Mouse (Mus musculus): ENCODE results near the gene S100a6. TPM values are rescaled to one million over a fixed set of nuclear protein-coding genes. Genes with fewer than 3 reads are reported as not detected.

S100a6 gene
- polyA plus RNA-seq, 1 experiment from 2014 or later, result 37.8 TPM

GRCm38 (mm10) chr3:90587361-90588101 lies 25.2 kb upstream of the S100a6 start:
- no peak overlapping the region for H3K27ac ChIP-seq
- 88% methylated on average over 14 of the region's 14 CpGs for WGBS
- H3K4me1 ChIP-seq, result no peaks in the 10 kb centered on the region
- no peak for ATAC-seq (ENCODE audit: insufficient number of reproducible peaks, insufficient read depth, low FRiP score, low TSS enrichment)
- no peak overlapping the region for H3K4me3 ChIP-seq
- H3K9ac ChIP-seq, result no peak overlapping the region
- H3K9me3 ChIP-seq, result no peaks in the 10 kb centered on the region
- H3K36me3 ChIP-seq, result no peaks in the 10 kb centered on the region
- no peak overlapping the region for H3K4me2 ChIP-seq (replicated peaks)
- no peaks in the 10 kb centered on the region for H3K27me3 ChIP-seq

GRCm38 (mm10) chr3:90589390-90589789 lies 23.3 kb upstream of the S100a6 start:
- Histone ChIP-seq H3K27me3 (no peaks in the 10 kb centered on the region), H3K27ac (no peak overlapping the region), H3K9ac (no peak overlapping the region), H3K4me1 (no peaks in the 10 kb centered on the region), H3K9me3 (no peaks in the 10 kb centered on the region), H3K36me3 (no peaks in the 10 kb centered on the region), H3K4me3 (no peak overlapping the region), H3K4me2 (replicated peaks) (no peak overlapping the region)
- 70% methylated on average over 6 of the region's 6 CpGs for WGBS
- no peak for ATAC-seq (ENCODE audit: insufficient number of reproducible peaks, insufficient read depth, low FRiP score, low TSS enrichment)

- Histone ChIP-seq H3K4me3 (no peak within 1 kb of the TSS), H3K9ac (no peak within 1 kb of the TSS), H3K27me3 (no peaks in the 10 kb centered on the region), H3K4me2 (replicated peaks) (no peak within 1 kb of the TSS), H3K4me1 (no peaks in the 10 kb centered on the region), H3K36me3 (no peaks in the 10 kb centered on the region), H3K27ac (no peak within 1 kb of the TSS), H3K9me3 (no peaks in the 10 kb centered on the region)
- no peak for ATAC-seq (ENCODE audit: insufficient number of reproducible peaks, insufficient read depth, low FRiP score, low TSS enrichment)
- 83% methylated on average over 8 of the region's 8 CpGs for WGBS
These were observed 22.7 kb upstream of the S100a6 start, which contains the start of gene S100a2 for GRCm38 (mm10) chr3:90589947-90590346. Gene S100a2 (plus strand): TSS chr3:90590247.

GRCm38 (mm10) chr3:90594466-90594865 lies 18.2 kb upstream of the S100a6 start:
- no peak for ATAC-seq (ENCODE audit: insufficient number of reproducible peaks, insufficient read depth, low FRiP score, low TSS enrichment)
- WGBS, result 26% methylated on average over 1 of the region's 1 CpGs

GRCm38 (mm10) chr3:90595556-90595955 lies 17.1 kb upstream of the S100a6 start:
- Histone ChIP-seq H3K27ac (no peak overlapping the region), H3K36me3 (no peaks in the 10 kb centered on the region), H3K27me3 (no peaks in the 10 kb centered on the region), H3K4me3 (no peak overlapping the region), H3K9me3 (no peaks in the 10 kb centered on the region), H3K4me1 (peaks cover 6% of the 10 kb centered on the region; the same call in 1 of the 2 replicates), H3K9ac (no peak overlapping the region), H3K4me2 (replicated peaks) (no peak overlapping the region)
- ATAC-seq (ENCODE audit: insufficient number of reproducible peaks, insufficient read depth, low FRiP score, low TSS enrichment), result no peak
- WGBS, result 79% methylated on average over 5 of the region's 5 CpGs

More at GRCm38 (mm10) chr3:90594466-90594865, 18.2 kb upstream of the S100a6 start:
- Histone ChIP-seq H3K9me3 (no peaks in the 10 kb centered on the region), H3K4me2 (replicated peaks) (no peak overlapping the region), H3K9ac (no peak overlapping the region), H3K4me1 (peaks cover 6% of the 10 kb centered on the region; the same call in 1 of the 2 replicates), H3K27ac (no peak overlapping the region), H3K36me3 (no peaks in the 10 kb centered on the region), H3K4me3 (no peak overlapping the region), H3K27me3 (no peaks in the 10 kb centered on the region)

GRCm38 (mm10) chr3:90596810-90597209 lies 15.9 kb upstream of the S100a6 start:
- Histone ChIP-seq H3K4me1 (peaks cover 6% of the 10 kb centered on the region; the same call in 1 of the 2 replicates), H3K4me2 (replicated peaks) (no peak overlapping the region), H3K36me3 (no peaks in the 10 kb centered on the region), H3K9ac (no peak overlapping the region), H3K27me3 (no peaks in the 10 kb centered on the region), H3K27ac (no peak overlapping the region), H3K9me3 (no peaks in the 10 kb centered on the region), H3K4me3 (no peak overlapping the region)
- no peak for ATAC-seq (ENCODE audit: insufficient number of reproducible peaks, insufficient read depth, low FRiP score, low TSS enrichment)
- WGBS, result 83% methylated on average over 6 of the region's 6 CpGs

GRCm38 (mm10) chr3:90597736-90598135 lies 14.9 kb upstream of the S100a6 start:
- Histone ChIP-seq H3K36me3 (no peaks in the 10 kb centered on the region), H3K27ac (no peak overlapping the region), H3K4me2 (replicated peaks) (no peak overlapping the region), H3K9ac (no peak overlapping the region), H3K9me3 (no peaks in the 10 kb centered on the region), H3K27me3 (no peaks in the 10 kb centered on the region), H3K4me3 (no peak overlapping the region), H3K4me1 (peaks cover 6% of the 10 kb centered on the region; the same call in 1 of the 2 replicates)
- 16% methylated on average over 6 of the region's 6 CpGs for WGBS
- no peak for ATAC-seq (ENCODE audit: insufficient number of reproducible peaks, insufficient read depth, low FRiP score, low TSS enrichment)

- WGBS, result 82% methylated on average over 4 of the region's 4 CpGs
- no peaks in the 10 kb centered on the region for H3K9me3 ChIP-seq
- no peaks in the 10 kb centered on the region for H3K36me3 ChIP-seq
- no peak overlapping the region for H3K4me3 ChIP-seq
- ATAC-seq (ENCODE audit: insufficient number of reproducible peaks, insufficient read depth, low FRiP score, low TSS enrichment), result no peak
- no peak overlapping the region for H3K9ac ChIP-seq
- no peak overlapping the region for H3K4me2 ChIP-seq (replicated peaks)
- H3K27me3 ChIP-seq, result no peaks in the 10 kb centered on the region
- H3K4me1 ChIP-seq, result peaks cover 6% of the 10 kb centered on the region; the same call in 1 of the 2 replicates
- no peak overlapping the region for H3K27ac ChIP-seq
These were observed 14.5 kb upstream of the S100a6 start for GRCm38 (mm10) chr3:90598212-90598611.

GRCm38 (mm10) chr3:90599401-90599800 lies 13.3 kb upstream of the S100a6 start:
- Histone ChIP-seq H3K4me1 (peaks cover 16% of the 10 kb centered on the region), H3K9me3 (no peaks in the 10 kb centered on the region), H3K4me2 (replicated peaks) (no peak overlapping the region), H3K36me3 (no peaks in the 10 kb centered on the region), H3K4me3 (no peak overlapping the region), H3K9ac (no peak overlapping the region), H3K27ac (no peak overlapping the region), H3K27me3 (no peaks in the 10 kb centered on the region)
- no peak for ATAC-seq (ENCODE audit: insufficient number of reproducible peaks, insufficient read depth, low FRiP score, low TSS enrichment)
- 74% methylated on average over 3 of the region's 3 CpGs for WGBS

GRCm38 (mm10) chr3:90600036-90600435 lies 12.6 kb upstream of the S100a6 start:
- no peak overlapping the region for H3K9ac ChIP-seq
- no peak for ATAC-seq (ENCODE audit: insufficient number of reproducible peaks, insufficient read depth, low FRiP score, low TSS enrichment)
- H3K4me2 ChIP-seq (replicated peaks), result no peak overlapping the region
- no peak overlapping the region for H3K27ac ChIP-seq
- 71% methylated on average over 6 of the region's 6 CpGs for WGBS
- H3K27me3 ChIP-seq, result no peaks in the 10 kb centered on the region
- H3K4me1 ChIP-seq, result peaks cover 22% of the 10 kb centered on the region
- no peaks in the 10 kb centered on the region for H3K9me3 ChIP-seq
- no peaks in the 10 kb centered on the region for H3K36me3 ChIP-seq
- no peak overlapping the region for H3K4me3 ChIP-seq

GRCm38 (mm10) chr3:90600458-90601195 lies 12.1 kb upstream of the S100a6 start:
- no peak overlapping the region for H3K4me2 ChIP-seq (replicated peaks)
- no peaks in the 10 kb centered on the region for H3K9me3 ChIP-seq
- no peak overlapping the region for H3K9ac ChIP-seq
- no peaks in the 10 kb centered on the region for H3K27me3 ChIP-seq
- H3K4me3 ChIP-seq, result no peak overlapping the region
- H3K27ac ChIP-seq, result no peak overlapping the region
- peaks cover 28% of the 10 kb centered on the region for H3K4me1 ChIP-seq
- no peaks in the 10 kb centered on the region for H3K36me3 ChIP-seq
- WGBS, result 74% methylated on average over 8 of the region's 8 CpGs
- no peak for ATAC-seq (ENCODE audit: insufficient number of reproducible peaks, insufficient read depth, low FRiP score, low TSS enrichment)
